Mouse (Mus musculus) gastrocnemius, postnatal 25 days (tissue): ENCODE measurements around the gene Inpp5a. TPM values are rescaled to one million over a fixed set of nuclear protein-coding genes. Genes with fewer than 3 reads are reported as not detected.

Experiments
- DNase-seq: peaks from one replicate; pipeline ENCODE4 v3.0.0; 2022
- total RNA-seq, 2 experiments: library from RNA; stranded (reverse); gene quantifications; 1 replicate in 1 of 2; 2 replicates in 1 of 2; pipeline ENCODE4 v1.2.3; 2021

Inpp5a gene
- total RNA-seq, 2 experiments from 2014 or later, result 59.6 to 69.6 TPM

GRCm38 (mm10) chr7:139580851-139581775, 192.2 kb downstream of the Inpp5a start:
- DNase-seq, result no peak

GRCm38 (mm10) chr7:139581801-139582571, 193.1 kb downstream of the Inpp5a start:
- no peak for DNase-seq

DNA sequence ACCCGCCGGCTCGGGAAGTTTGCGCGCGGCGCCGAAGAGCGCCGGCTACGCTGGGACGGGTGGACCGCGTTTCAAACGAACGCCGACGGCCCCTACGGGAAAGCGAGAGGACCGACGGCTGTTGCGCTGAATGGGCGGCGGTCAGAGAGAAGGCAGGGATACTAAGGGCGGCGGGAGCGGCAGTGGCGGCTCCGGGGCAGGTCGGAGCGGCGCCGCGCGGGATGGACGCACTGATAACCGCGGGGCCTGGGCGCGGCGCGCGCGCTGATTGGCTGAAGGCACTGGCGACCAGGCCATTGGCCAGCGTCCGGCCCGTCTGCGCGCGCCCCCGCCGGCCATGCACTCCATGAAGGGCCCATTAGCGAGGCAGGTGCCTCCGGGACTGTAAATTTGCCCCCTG, 193.7 kb downstream of the Inpp5a start, which contains the start of gene Nkx6-2:
Gene Nkx6-2, minus strand, starts transcription at position 203 of the 400 bp plus-strand sequence.
- DNase-seq, result peak; percentile 51

GRCm38 (mm10) chr7:139583094-139583737, 194.3 kb downstream of the Inpp5a start:
- DNase-seq, result no peak

GRCm38 (mm10) chr7:139584221-139585175, 195.6 kb downstream of the Inpp5a start:
- no peak for DNase-seq

GRCm38 (mm10) chr7:139585183-139585821, 196.4 kb downstream of the Inpp5a start:
- DNase-seq, result no peak

DNA sequence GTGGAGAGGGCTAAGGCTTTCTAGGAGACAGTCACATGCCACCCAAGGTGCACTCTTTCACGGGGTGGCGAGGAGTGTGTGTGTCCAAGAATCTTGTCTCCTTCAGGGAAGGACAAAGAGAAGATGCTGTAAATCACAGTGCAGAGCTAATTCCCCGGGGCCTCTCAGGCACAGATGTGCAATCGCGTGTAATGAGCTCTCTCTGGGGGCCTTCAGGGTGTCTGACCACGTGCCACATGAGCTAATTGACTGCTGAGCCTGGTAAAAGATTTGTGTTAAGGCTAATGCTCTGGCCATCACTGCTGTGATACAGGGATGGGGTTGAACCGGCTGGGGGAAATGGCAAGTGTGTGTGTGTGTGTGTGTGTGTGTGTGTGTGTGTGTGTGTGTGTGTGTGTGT, 199.0 kb downstream of the Inpp5a start:
- no peak for DNase-seq

DNA sequence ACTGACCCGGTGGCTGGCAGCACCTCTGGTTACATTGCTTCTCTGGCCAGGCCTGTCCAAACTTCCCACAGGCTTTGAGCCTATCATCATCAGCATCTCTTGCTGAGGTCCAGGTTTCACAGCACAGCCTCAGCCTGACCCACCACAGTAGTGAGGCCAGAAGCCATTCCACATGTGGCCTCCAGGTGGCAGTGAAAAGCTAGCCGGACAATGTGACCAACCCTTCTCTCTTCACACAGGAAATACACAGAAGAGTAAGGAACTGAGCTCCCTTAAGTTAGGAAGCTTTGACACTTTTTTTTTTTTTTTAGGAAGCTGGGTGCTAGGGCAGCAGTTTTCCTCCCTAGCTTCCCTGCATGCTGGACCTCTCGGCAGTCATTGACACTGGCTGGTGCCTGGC, 201.4 kb downstream of the Inpp5a start:
- no peak for DNase-seq

DNA sequence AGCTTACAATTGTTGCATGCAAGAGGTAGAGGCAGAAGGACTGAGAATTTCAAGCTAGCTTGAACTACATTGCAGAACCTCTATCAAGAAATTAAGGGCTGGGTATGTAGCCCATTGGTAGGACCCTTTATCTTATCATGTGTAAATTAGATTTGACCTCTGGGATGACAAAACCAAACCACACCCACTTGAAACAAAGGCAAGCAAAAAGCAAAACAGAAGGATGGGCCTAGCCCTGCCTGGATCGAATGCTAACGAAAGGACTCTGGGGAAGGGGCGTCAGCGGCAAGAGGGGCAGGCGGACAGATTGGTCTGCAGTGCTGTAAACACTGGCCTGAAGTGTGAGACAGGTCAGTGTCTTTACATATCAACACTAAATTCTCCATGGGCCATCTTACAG, 202.4 kb downstream of the Inpp5a start:
- DNase-seq, result no peak

- no peak for DNase-seq
Observed at GRCm38 (mm10) chr7:139595311-139595710, 206.4 kb downstream of the Inpp5a start.

- DNase-seq, result no peak
Observed at GRCm38 (mm10) chr7:139595862-139596261, 207.0 kb downstream of the Inpp5a start.

DNA sequence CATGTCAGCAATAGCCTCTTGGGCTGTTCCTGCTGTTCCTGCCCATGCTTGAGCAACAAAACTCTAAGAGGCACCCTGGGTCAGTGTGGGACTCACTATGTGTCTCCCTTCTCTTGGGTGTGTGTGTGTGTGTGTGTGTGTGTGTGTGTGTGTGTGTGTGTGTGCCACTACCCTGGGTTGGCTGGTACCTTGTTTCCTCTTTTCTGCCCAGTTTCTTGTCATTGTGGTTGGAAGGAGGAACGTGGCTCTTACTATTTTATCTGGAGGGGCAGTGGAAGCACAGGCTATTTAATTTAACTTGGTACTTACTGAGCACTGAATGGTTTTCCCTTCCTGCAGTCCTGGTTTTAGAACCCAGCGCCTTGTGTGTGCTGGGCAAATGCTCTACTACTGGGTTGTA, 221.4 kb downstream of the Inpp5a start:
- no peak for DNase-seq

- no peak for DNase-seq
Observed at GRCm38 (mm10) chr7:139615767-139616766, 227.2 kb downstream of the Inpp5a start.

- no peak for DNase-seq
Observed at GRCm38 (mm10) chr7:139622568-139622967, 233.7 kb downstream of the Inpp5a start.

DNA sequence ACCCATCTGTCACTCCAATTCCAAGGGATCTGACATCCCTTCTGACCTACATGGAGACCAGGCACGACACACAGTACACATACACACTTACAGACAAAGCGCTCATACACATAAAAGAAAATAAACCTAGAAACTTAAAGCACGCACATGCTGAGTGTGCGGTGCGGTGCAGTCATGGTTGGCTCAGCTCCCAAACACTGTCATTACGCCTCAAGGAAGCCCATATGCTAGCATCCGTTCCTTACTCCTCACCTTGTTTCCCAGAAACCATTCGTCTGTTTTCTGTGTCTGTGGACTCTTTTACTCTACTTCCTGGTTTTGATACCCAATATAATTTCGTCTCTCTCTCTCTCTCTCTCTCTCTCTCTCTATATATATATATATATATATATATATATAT, 236.2 kb downstream of the Inpp5a start:
- DNase-seq, result no peak
